Mouse (Mus musculus): ENCODE measurements at regions not wholly inside any gene's neighbourhood (a gene's known extent, or its start where the extent isn't known, plus 50 kb on each side); places are given as distances from the start of the nearest gene placed in this dataset.
"Not testable (repeated sequence)": the region's sequence is repeated elsewhere in the genome, so short reads cannot be mapped to it uniquely, and the experiment has no call there.

DNA sequence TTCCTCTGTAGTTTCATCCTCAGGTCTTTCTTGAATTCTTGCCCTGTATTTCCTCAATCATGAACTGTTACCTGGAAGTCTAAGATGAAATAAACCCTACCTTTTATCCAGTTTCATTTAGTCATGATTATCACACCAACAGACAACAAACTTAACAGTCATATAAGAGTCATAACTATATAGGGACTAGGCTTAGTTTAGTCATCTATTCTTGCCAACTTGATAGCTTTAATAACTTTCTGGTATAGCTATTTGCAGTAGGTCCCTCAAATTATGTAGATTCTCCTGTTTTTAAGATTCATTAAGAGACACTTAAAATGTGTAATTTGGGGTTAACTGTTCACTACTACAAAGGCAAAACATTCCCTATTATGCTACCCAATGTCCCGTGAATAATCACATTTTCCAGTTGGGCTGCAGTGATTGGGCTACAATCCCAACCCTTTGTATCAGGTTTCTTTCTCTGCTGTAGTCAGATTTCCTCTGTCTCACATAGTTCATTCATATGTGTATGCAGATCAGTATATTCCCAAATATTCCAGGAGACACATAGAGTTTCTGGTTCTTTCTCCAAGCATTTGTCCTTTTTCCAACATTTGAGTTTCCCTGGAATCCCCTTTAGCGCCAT lies 396.4 kb upstream of the Nectin3 start:
- Histone ChIP-seq H3K27ac (ENCODE audit: poor library complexity, severe bottlenecking) (no peak overlapping the region), H3K27me3 (replicated peaks) (no peaks in the 10 kb centered on the region), H3K4me1 (replicated peaks) (no peaks in the 10 kb centered on the region), H3K4me3 (no peak overlapping the region), H3K4me2 (no peak overlapping the region), H3K9me3 (replicated peaks) (no peaks in the 10 kb centered on the region), H3K36me3 (no peaks in the 10 kb centered on the region), H3K9ac (no peak overlapping the region)
- 81% methylated on average over 2 of the region's 2 CpGs for WGBS
- ATAC-seq (ENCODE audit: insufficient number of reproducible peaks, low FRiP score), result no peak

DNA sequence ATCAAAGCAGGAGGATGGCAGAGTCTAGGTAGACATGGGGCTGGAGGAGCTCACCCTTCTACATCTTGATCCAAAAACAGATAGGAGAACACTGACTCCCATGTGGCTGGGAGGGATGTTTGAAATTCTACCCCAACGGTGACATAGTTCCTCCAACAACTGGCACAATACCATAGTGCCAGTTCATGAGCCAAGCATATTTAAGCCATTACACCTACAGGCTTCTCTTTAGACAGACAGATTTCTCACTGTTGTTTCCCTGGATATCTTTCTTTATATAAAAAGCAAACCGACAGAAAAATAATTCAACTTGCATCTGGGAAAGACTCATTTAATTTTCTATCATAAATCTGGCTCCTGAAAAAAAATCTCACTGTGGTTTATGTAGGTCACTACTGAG lies 380.4 kb upstream of the Nectin3 start:
- no peaks in the 10 kb centered on the region for H3K27me3 ChIP-seq (replicated peaks)
- WGBS, result 85% methylated on average over 2 of the region's 2 CpGs

DNA sequence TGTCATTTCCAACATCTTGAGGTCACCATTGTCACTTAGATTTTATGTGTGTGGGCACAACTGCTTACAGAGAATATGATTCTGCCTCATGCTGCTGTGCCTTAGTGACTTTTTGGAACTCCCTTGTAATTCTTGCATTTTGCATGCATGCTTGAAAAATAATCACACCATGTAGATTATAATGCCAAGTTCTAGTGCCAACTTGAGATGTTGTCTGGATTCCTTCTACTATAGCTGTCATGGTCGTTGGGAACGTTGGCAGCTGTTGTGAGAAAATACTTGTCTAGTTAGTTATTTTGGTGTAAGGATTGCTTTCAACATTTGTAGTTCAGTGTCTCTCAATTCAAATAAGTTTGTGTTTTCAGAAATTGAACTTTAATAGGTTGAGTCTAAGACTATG lies 365.6 kb upstream of the Nectin3 start:
- no peak overlapping the region for H3K4me2 ChIP-seq
- no peaks in the 10 kb centered on the region for H3K36me3 ChIP-seq
- no peak for ATAC-seq (ENCODE audit: insufficient number of reproducible peaks, low FRiP score)
- H3K27ac ChIP-seq (ENCODE audit: poor library complexity, severe bottlenecking), result no peak overlapping the region
- no peaks in the 10 kb centered on the region for H3K27me3 ChIP-seq (replicated peaks)
- no peaks in the 10 kb centered on the region for H3K4me1 ChIP-seq (replicated peaks)
- WGBS, result 72% methylated on average over 2 of the region's 2 CpGs
- no peak overlapping the region for H3K9ac ChIP-seq
- no peaks in the 10 kb centered on the region for H3K9me3 ChIP-seq (replicated peaks)
- H3K4me3 ChIP-seq, result no peak overlapping the region

More for the DNA sequence above, 380.4 kb upstream of the Nectin3 start:
- no peaks in the 10 kb centered on the region for H3K4me1 ChIP-seq (replicated peaks)
- no peak overlapping the region for H3K4me2 ChIP-seq
- no peak for ATAC-seq (ENCODE audit: insufficient number of reproducible peaks, low FRiP score)
- no peaks in the 10 kb centered on the region for H3K36me3 ChIP-seq
- H3K9ac ChIP-seq, result no peak overlapping the region
- no peaks in the 10 kb centered on the region for H3K9me3 ChIP-seq (replicated peaks)
- no peak overlapping the region for H3K4me3 ChIP-seq
- H3K27ac ChIP-seq (ENCODE audit: poor library complexity, severe bottlenecking), result no peak overlapping the region

DNA sequence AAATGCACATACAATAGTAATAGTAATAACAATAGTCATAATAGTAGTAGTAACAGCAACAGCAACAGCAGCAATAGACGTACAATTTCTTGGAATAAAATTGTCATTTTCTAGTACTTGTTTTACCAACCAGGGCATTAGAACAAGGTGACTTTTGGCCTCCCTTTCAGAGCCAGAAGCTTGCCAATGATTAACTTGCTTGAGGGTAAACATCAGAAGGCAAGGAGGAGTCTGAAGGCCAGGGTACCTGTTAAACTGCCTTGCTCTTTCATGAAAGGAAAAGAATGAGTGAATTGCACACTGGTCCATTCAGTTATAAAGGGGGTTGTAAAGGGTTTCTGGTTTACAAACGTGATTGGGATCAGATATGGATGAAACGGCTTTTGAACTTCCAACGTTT lies 351.2 kb upstream of the Nectin3 start:
- Histone ChIP-seq H3K27ac (ENCODE audit: poor library complexity, severe bottlenecking) (no peak overlapping the region), H3K4me2 (no peak overlapping the region), H3K4me1 (replicated peaks) (no peaks in the 10 kb centered on the region), H3K9me3 (replicated peaks) (no peaks in the 10 kb centered on the region), H3K9ac (no peak overlapping the region), H3K4me3 (no peak overlapping the region), H3K36me3 (no peaks in the 10 kb centered on the region), H3K27me3 (replicated peaks) (no peaks in the 10 kb centered on the region)
- ATAC-seq (ENCODE audit: insufficient number of reproducible peaks, low FRiP score), result no peak
- WGBS, result 79% methylated on average over 4 of the region's 4 CpGs

DNA sequence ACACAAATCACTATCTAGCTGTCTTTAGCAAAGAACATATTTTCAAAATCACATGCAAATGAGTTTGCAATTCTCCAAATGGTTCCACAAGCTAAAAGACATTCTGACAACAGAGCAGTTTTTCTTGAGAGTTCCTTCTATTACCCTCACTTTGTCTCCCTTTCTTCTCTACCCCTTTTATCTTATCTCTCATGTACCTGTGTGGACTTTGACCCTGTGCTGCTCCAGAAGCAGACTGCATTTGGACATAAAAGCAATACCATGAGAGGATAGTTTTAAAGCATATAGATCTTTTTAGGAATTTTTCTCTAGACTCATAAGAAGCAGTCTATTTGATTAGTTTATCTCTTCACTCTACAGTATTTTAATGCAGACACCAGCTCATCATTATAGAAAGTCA lies 350.4 kb upstream of the Nectin3 start:
- Histone ChIP-seq H3K9ac (no peak overlapping the region), H3K27ac (ENCODE audit: poor library complexity, severe bottlenecking) (no peak overlapping the region), H3K36me3 (no peaks in the 10 kb centered on the region), H3K9me3 (replicated peaks) (no peaks in the 10 kb centered on the region), H3K4me2 (no peak overlapping the region), H3K27me3 (replicated peaks) (no peaks in the 10 kb centered on the region), H3K4me1 (replicated peaks) (no peaks in the 10 kb centered on the region), H3K4me3 (no peak overlapping the region)
- no peak for ATAC-seq (ENCODE audit: insufficient number of reproducible peaks, low FRiP score)

DNA sequence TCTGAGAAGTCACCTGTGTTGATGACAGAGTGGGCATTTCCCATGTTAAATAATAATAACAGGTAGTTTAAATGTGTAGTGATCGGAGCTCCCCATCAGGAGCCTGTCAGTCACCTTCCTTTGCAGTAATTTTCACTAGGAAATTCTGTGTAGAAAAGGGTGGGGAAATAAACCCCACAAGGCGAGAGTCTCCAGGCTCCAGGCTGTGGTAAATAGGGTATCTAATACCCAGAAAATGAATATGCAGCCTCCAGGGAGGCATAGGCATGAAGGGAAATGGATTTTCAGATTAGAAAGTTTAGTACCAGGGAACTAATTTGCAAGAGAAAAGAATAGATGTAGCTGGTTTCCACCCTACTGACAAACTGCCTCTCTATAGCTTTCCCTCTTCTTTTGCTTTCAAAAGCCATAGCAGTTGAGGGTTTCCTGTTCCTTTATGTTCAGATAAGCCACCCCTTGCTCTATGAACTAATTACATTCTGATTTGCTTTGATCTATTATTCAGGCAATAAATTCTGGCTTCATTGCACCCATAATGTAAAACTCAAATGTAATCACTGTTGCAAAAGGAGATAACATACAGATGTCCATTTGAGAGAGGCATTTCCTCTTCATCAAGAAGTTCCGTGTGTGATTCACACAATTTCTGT lies 349.5 kb upstream of the Nectin3 start:
- Histone ChIP-seq H3K9me3 (replicated peaks) (no peaks in the 10 kb centered on the region), H3K27me3 (replicated peaks) (no peaks in the 10 kb centered on the region), H3K4me3 (no peak overlapping the region), H3K4me2 (no peak overlapping the region), H3K9ac (no peak overlapping the region), H3K36me3 (no peaks in the 10 kb centered on the region), H3K27ac (ENCODE audit: poor library complexity, severe bottlenecking) (no peak overlapping the region), H3K4me1 (replicated peaks) (no peaks in the 10 kb centered on the region)
- WGBS, result 69% methylated on average over 3 of the region's 3 CpGs
- ATAC-seq (ENCODE audit: insufficient number of reproducible peaks, low FRiP score), result no peak

DNA sequence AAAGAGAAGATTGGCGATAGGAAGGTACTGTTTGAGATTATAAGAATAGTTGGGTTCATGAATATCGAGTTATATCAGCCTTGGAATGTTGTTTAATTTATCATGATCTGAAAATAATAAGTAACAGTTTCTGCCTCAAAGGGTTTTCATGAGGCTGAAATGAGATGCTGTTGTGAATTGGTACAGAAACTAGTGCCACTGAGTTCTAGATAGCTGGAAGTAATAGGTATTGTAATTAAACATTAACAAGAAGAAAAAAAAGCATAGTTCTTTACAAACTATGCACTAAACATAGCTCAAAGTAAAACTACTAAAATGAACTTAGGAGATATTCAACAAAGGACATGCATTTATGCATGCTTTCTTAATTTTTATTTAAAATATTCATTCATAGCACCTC lies 342.9 kb upstream of the Nectin3 start:
- Histone ChIP-seq H3K9ac (no peak overlapping the region), H3K4me3 (no peak overlapping the region), H3K4me1 (replicated peaks) (no peaks in the 10 kb centered on the region), H3K4me2 (no peak overlapping the region), H3K9me3 (replicated peaks) (no peaks in the 10 kb centered on the region), H3K36me3 (no peaks in the 10 kb centered on the region), H3K27me3 (replicated peaks) (no peaks in the 10 kb centered on the region), H3K27ac (ENCODE audit: poor library complexity, severe bottlenecking) (no peak overlapping the region)
- WGBS, result 83% methylated on average over 2 of the region's 2 CpGs
- no peak for ATAC-seq (ENCODE audit: insufficient number of reproducible peaks, low FRiP score)

DNA sequence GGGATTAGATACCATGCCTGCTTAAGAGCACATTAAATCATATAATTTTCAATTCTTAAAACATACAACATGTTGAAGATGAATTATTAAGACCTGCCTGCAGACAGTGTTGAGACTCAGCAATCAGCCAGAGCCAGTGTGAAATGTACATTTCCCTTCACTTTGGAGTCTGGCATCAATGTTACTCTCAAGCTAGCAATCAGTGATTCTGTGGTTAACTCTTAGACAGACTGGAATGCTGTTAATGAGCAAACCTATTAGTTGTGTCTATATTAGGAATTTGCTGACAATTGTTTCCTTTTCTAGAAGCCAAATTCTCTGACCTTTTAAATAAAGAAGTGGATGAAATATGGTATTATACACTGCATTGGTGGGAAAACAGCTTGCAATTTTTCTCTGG lies 342.4 kb upstream of the Nectin3 start:
- H3K9ac ChIP-seq, result no peak overlapping the region
- H3K27me3 ChIP-seq (replicated peaks), result no peaks in the 10 kb centered on the region
- H3K4me1 ChIP-seq (replicated peaks), result no peaks in the 10 kb centered on the region
- no peaks in the 10 kb centered on the region for H3K9me3 ChIP-seq (replicated peaks)
- H3K4me2 ChIP-seq, result no peak overlapping the region
- H3K36me3 ChIP-seq, result no peaks in the 10 kb centered on the region
- H3K4me3 ChIP-seq, result no peak overlapping the region
- no peak for ATAC-seq (ENCODE audit: insufficient number of reproducible peaks, low FRiP score)
- H3K27ac ChIP-seq (ENCODE audit: poor library complexity, severe bottlenecking), result no peak overlapping the region

DNA sequence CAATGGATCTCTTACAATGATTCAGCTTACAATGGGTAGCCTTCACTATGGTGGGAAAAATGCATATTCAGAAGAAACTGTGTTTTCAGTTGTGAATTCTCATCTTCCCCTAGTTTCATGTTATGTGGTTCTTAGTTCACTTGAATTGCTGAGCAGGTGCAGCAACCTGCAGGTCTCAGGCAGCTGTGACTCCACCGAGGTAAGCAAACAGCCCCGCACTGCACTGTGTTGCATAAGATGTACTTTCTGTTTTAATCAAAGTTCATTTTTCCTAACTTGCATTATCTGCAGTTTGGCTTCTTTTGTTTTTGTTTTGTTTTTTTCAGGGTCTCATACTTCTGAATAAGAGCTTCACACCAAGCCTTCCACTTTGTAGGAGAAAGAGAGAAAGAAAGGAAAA lies 326.8 kb upstream of the Nectin3 start:
- no peaks in the 10 kb centered on the region for H3K9me3 ChIP-seq (replicated peaks)
- no peaks in the 10 kb centered on the region for H3K4me1 ChIP-seq (replicated peaks)
- no peak overlapping the region for H3K4me2 ChIP-seq
- 92% methylated on average over 2 of the region's 2 CpGs for WGBS
- H3K36me3 ChIP-seq, result no peaks in the 10 kb centered on the region
- H3K4me3 ChIP-seq, result no peak overlapping the region
- no peaks in the 10 kb centered on the region for H3K27me3 ChIP-seq (replicated peaks)
- ATAC-seq (ENCODE audit: insufficient number of reproducible peaks, low FRiP score), result no peak
- no peak overlapping the region for H3K27ac ChIP-seq (ENCODE audit: poor library complexity, severe bottlenecking)
- H3K9ac ChIP-seq, result no peak overlapping the region

DNA sequence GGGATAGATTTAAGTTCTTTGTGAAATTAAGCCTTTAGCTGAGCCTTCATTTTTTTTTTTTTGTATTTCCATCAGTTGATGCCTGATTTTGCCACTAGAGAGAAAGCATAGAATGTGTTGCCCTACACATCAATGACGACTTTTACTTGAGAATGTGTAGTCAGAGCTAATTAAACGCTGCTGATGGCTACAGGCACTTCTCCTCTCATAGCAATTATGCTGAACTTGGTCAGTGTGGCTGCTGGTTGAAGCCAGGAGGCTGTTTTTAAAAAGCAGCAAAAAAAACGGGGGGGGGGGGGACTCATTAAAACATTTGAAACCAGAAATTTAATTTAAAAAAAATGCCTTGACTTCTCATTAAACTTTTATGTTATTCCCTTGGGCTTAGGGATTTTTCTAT lies 324.4 kb upstream of the Nectin3 start:
- H3K36me3 ChIP-seq, result no peaks in the 10 kb centered on the region
- 48% methylated on average over 3 of the region's 3 CpGs for WGBS
- no peaks in the 10 kb centered on the region for H3K27me3 ChIP-seq (replicated peaks)
- H3K4me1 ChIP-seq (replicated peaks), result no peaks in the 10 kb centered on the region
- H3K4me2 ChIP-seq, result no peak overlapping the region
- H3K27ac ChIP-seq (ENCODE audit: poor library complexity, severe bottlenecking), result no peak overlapping the region
- H3K9ac ChIP-seq, result no peak overlapping the region
- no peak overlapping the region for H3K4me3 ChIP-seq
- ATAC-seq (ENCODE audit: insufficient number of reproducible peaks, low FRiP score), result no peak
- H3K9me3 ChIP-seq (replicated peaks), result no peaks in the 10 kb centered on the region

DNA sequence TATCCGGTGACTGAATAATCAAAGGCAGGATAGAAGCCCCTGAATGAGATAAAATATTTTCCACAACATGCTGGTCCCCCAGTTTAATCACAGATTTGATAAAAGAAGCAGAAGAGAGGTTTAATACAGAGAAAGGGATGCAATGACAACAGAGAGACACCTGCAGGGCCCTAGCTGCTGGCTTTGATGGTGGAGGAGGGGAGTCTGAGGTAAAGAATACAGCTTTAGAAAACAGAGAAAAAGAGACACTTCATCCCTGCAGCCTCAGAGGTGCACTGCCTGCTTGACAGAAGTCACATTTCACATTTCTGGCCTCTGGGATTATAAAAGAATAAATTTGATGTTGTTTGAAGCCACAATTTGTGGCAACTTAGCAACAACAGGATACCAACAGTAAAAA lies 319.9 kb upstream of the Nectin3 start:
- no peak overlapping the region for H3K4me2 ChIP-seq
- no peaks in the 10 kb centered on the region for H3K9me3 ChIP-seq (replicated peaks)
- WGBS, result 81% methylated on average over 1 of the region's 1 CpGs
- no peaks in the 10 kb centered on the region for H3K36me3 ChIP-seq
- no peak overlapping the region for H3K27ac ChIP-seq (ENCODE audit: poor library complexity, severe bottlenecking)
- no peaks in the 10 kb centered on the region for H3K27me3 ChIP-seq (replicated peaks)
- H3K4me3 ChIP-seq, result no peak overlapping the region
- ATAC-seq (ENCODE audit: insufficient number of reproducible peaks, low FRiP score), result no peak
- H3K9ac ChIP-seq, result no peak overlapping the region
- no peaks in the 10 kb centered on the region for H3K4me1 ChIP-seq (replicated peaks)

DNA sequence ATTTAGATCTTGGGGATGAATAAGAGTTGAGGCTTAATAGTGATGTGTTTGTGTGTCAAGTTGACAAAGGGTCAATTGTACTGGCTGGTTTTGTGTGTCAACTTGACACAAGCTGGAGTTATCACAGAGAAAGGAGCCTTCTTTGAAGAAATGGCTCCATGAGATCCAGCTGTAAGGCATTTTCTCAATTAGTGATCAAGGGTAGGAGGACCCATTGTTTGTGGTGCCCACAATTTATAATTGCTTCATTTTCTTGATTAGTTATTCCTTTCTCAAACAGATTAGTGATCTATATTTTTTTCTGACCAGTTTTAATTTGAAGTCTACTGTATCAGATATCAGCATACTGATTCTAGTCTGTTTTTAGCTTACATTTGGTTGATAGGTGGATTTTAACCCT lies 313.5 kb upstream of the Nectin3 start:
- not testable (repeated sequence) for H3K27ac ChIP-seq (ENCODE audit: poor library complexity, severe bottlenecking); H3K9ac ChIP-seq; H3K4me2 ChIP-seq; H3K27me3 ChIP-seq (replicated peaks); ATAC-seq (ENCODE audit: insufficient number of reproducible peaks, low FRiP score); H3K9me3 ChIP-seq (replicated peaks); H3K4me1 ChIP-seq (replicated peaks); H3K36me3 ChIP-seq; H3K4me3 ChIP-seq
